Mouse (Mus musculus) lung, adult 2 months (tissue): ENCODE measurements around the gene Btbd1.

Source experiments
- CTCF ChIP-seq: fragments of 200-500 bp; IDR thresholded peaks from 2 replicates; pipeline ENCODE4 v1.5.1; 2011; ENCODE audit warnings: mild to moderate bottlenecking, low read length, control low read depth; ENCODE audit not compliant: insufficient read depth
- POLR2A ChIP-seq: fragments of 200-500 bp; IDR thresholded peaks from 2 replicates; pipeline ENCODE4 v1.6.1; 2011; ENCODE audit warnings: low read depth, mild to moderate bottlenecking, control low read depth, low read length, borderline replicate concordance; ENCODE audit errors: extremely low read depth

- TF ChIP-seq CTCF (no peak), POLR2A (no peak)
Measured at GRCm38 (mm10) chr7:81864552-81864951, 35.3 kb upstream of the Btbd1 start.
